ENCODE assay signal across 16 mouse cellular contexts in the genomic region with DNA sequence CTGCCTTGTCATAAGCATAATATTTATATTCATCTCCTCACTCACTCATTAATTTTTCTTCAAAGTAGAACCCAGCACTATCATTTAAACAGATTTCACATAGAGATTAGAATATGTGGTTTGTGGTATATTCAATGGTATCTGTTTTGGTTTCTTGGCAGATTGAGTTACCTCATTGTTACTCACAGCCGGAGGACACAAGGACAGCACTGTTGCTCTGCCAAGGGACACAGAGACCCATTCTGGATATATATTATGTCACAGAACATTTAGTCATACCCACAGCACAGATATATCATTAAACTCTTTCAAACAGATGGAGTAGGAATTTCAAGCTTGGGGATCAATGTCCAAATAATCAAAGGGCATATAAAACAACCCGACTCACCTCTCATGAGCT.
"Had no signal": no experiment of that assay in that cellular context is flagged by ENCODE, and none has a peak within 500 bp of the region (broad histone marks: within the 10 kb centered on the region; RNA-seq: fewer than 3 reads in every experiment).

No protein-coding gene starts in this region.

- H3K27ac ChIP-seq: macrophage; midbrain, embryonic 13.5 days; midbrain, embryonic 15.5 days; neural tube, embryonic 12.5 days had no signal

- H3K4me2 ChIP-seq: lung, embryonic 14.5 days; midbrain, embryonic 11.5 days; midbrain, embryonic 13.5 days; midbrain, embryonic 15.5 days; neural tube, embryonic 12.5 days had no signal

- H3K36me3 ChIP-seq: midbrain, embryonic 13.5 days; midbrain, embryonic 15.5 days; neural tube, embryonic 12.5 days had no signal

- H3K9me3 ChIP-seq: megakaryocyte, embryonic 14.5 days; midbrain, embryonic 13.5 days; midbrain, embryonic 15.5 days; neural tube, embryonic 12.5 days had no signal

- H3K9ac ChIP-seq: lung, embryonic 14.5 days; midbrain, embryonic 13.5 days; midbrain, embryonic 15.5 days; neural tube, embryonic 12.5 days had no signal

- H3K27me3 ChIP-seq: megakaryocyte, embryonic 14.5 days; midbrain, embryonic 13.5 days; midbrain, embryonic 15.5 days; neural tube, embryonic 12.5 days had no signal

- ATAC-seq: midbrain, embryonic 13.5 days; midbrain, embryonic 15.5 days had no signal

- H3K4me1 ChIP-seq: megakaryocyte, embryonic 14.5 days; midbrain, embryonic 13.5 days; midbrain, embryonic 15.5 days; neural tube, embryonic 12.5 days had no signal

- DNase-seq: lung, adult 18-20 months; lung, embryonic 14.5 days; lung, postnatal 14 days; lung, postnatal 36 days; right cerebral cortex, postnatal 25 days; right cerebral cortex, postnatal 4 days; spleen, adult 18-20 months; thymus, adult 2 months; thymus, postnatal 25 days; thymus, postnatal 4 days had no signal

- H3K4me3 ChIP-seq: megakaryocyte, embryonic 14.5 days; midbrain, embryonic 13.5 days; midbrain, embryonic 15.5 days; neural tube, embryonic 12.5 days had no signal
